8 mouse cellular contexts compared by ENCODE assay signal in genomic region chr11:102445891-102446361, GRCm38 (mm10). TPM values are rescaled to one million over a fixed set of nuclear protein-coding genes. Genes with fewer than 3 reads are reported as not detected.
DNase-seq lines count a peak whose midpoint lies in the region; ATAC-seq and TF ChIP-seq lines count a peak whose summit lies in the region.

No protein-coding gene starts in this region.

- H3K36me3 ChIP-seq in forebrain, embryonic 15.5 days = peaks cover 28% of the 10 kb centered on the region
- H3K36me3 ChIP-seq in kidney, embryonic 16.5 days (ENCODE audit: insufficient read depth, low read length) = peaks cover 18% of the 10 kb centered on the region
- peaks cover 14% of the 10 kb centered on the region for H3K36me3 ChIP-seq in midbrain, postnatal 0 days (ENCODE audit: insufficient read depth, low read length)

- H3K4me2 ChIP-seq in forebrain, embryonic 15.5 days (replicated peaks) = peak overlapping the region; percentile 79
- peak overlapping the region; percentile 80 for H3K4me2 ChIP-seq in kidney, embryonic 16.5 days (replicated peaks; ENCODE audit: low read depth, low read length)
- H3K4me2 ChIP-seq in midbrain, postnatal 0 days (ENCODE audit: low read depth, low read length, poor library complexity, severe bottlenecking) = peak overlapping the region; percentile 89

- peak; percentile 97 for DNase-seq in heart, adult 11 months
- no peak for DNase-seq in heart, adult 8-10 months (ENCODE audit: low spot score)
- peak; percentile 57 for DNase-seq in brain, adult 2 months (ENCODE audit: low read depth, low spot score)
- peak; percentile 75 for DNase-seq in midbrain, postnatal 0 days (ENCODE audit: low spot score)
- DNase-seq in urinary bladder, adult 2 months (ENCODE audit: low spot score) = no peak
- no peak for DNase-seq in spleen, postnatal 4 days (ENCODE audit: low spot score in 2 of 2)

- peaks cover 45% of the 10 kb centered on the region for H3K4me1 ChIP-seq in forebrain, embryonic 15.5 days
- H3K4me1 ChIP-seq in kidney, embryonic 16.5 days (ENCODE audit: insufficient read depth, low read length) = peaks cover 37% of the 10 kb centered on the region
- H3K4me1 ChIP-seq in midbrain, postnatal 0 days (ENCODE audit: insufficient read depth, low read length) = peaks cover 20% of the 10 kb centered on the region

- H3K27ac ChIP-seq in forebrain, embryonic 15.5 days (replicated peaks) = peak overlapping the region; percentile 98
- H3K27ac ChIP-seq in kidney, embryonic 16.5 days (ENCODE audit: low read length) = peak overlapping the region; percentile 91
- H3K27ac ChIP-seq in midbrain, postnatal 0 days (ENCODE audit: low read depth, low read length) = peak overlapping the region; percentile 98

- H3K4me3 ChIP-seq in forebrain, embryonic 15.5 days = peak overlapping the region; percentile 96
- peak overlapping the region; percentile 89 for H3K4me3 ChIP-seq in kidney, embryonic 16.5 days (ENCODE audit: low read length)
- H3K4me3 ChIP-seq in midbrain, postnatal 0 days (ENCODE audit: low read depth, low read length) = peak overlapping the region; percentile 95

- no peak for TF ChIP-seq CTCF in midbrain, postnatal 0 days (IDR thresholded peaks at IDR 0.05)

- 6% methylated on average over 7 of the region's 7 CpGs for WGBS in forebrain, embryonic 15.5 days
- WGBS in kidney, embryonic 16.5 days = 9% methylated on average over 7 of the region's 7 CpGs
- under 1% methylated on average over 7 of the region's 7 CpGs for WGBS in midbrain, postnatal 0 days

- H3K27me3 ChIP-seq in forebrain, embryonic 15.5 days = no peaks in the 10 kb centered on the region
- no peaks in the 10 kb centered on the region for H3K27me3 ChIP-seq in kidney, embryonic 16.5 days (ENCODE audit: insufficient read depth, low read length)
- no peaks in the 10 kb centered on the region for H3K27me3 ChIP-seq in midbrain, postnatal 0 days (ENCODE audit: insufficient read depth, low read length)

- ATAC-seq in forebrain, embryonic 15.5 days (replicated peaks) = peak; percentile 27
- ATAC-seq in kidney, embryonic 16.5 days (ENCODE audit: low FRiP score, low TSS enrichment) = peak; percentile 27; the same call in 1 of the 2 replicates
- no peak for ATAC-seq in midbrain, postnatal 0 days (ENCODE audit: low FRiP score)

- H3K9ac ChIP-seq in forebrain, embryonic 15.5 days (replicated peaks) = peak overlapping the region; percentile 99
- H3K9ac ChIP-seq in kidney, embryonic 16.5 days (replicated peaks; ENCODE audit: low read length) = peak overlapping the region; percentile 98
- peak overlapping the region; percentile 94 for H3K9ac ChIP-seq in midbrain, postnatal 0 days (replicated peaks; ENCODE audit: low read length, poor library complexity, severe bottlenecking)

- no peaks in the 10 kb centered on the region for H3K9me3 ChIP-seq in forebrain, embryonic 15.5 days
- H3K9me3 ChIP-seq in kidney, embryonic 16.5 days (ENCODE audit: low read length) = no peaks in the 10 kb centered on the region
- H3K9me3 ChIP-seq in midbrain, postnatal 0 days (ENCODE audit: low read length) = no peaks in the 10 kb centered on the region

RNA-seq across cellular contexts. Expression of gene Fam171a2, which starts 1.6 kb away (rescaled TPM):
- total RNA-seq in heart, adult 8-10 months (2022) = 1 to 10 TPM; 2.5 to 5.4 (median 3.6) TPM
- 22.5 and 24.3 TPM in 2 replicates for polyA plus RNA-seq in forebrain, embryonic 15.5 days (2015; fragmentation: Nextera tagmentation; extraction: Ambion mirVana)
- 5.3 and 5.8 TPM in 2 replicates for polyA plus RNA-seq in kidney, embryonic 16.5 days (2015; fragmentation: Nextera tagmentation; extraction: Ambion mirVana)
- 584 and 605 TPM in 2 replicates for total RNA-seq in midbrain, postnatal 0 days (2014; rRNA removed)
- polyA plus RNA-seq in midbrain, postnatal 0 days (2015; fragmentation: Nextera tagmentation; extraction: Ambion mirVana) = 22.5 and 25.4 TPM in 2 replicates
- 6.9 and 10.4 TPM in 2 replicates for polyA plus RNA-seq in urinary bladder, adult 2 months (2012; rRNA removed)

RNA-seq across cellular contexts. Expression of gene Grn, which starts 15.8 kb away (rescaled TPM):
- 10 to 100 TPM; 76.5 to 84.8 (median 79.6) TPM for total RNA-seq in heart, adult 8-10 months (2022)
- polyA plus RNA-seq in forebrain, embryonic 15.5 days (2015; fragmentation: Nextera tagmentation; extraction: Ambion mirVana) = 61.8 and 62.0 TPM in 2 replicates
- 208 and 213 TPM in 2 replicates for polyA plus RNA-seq in kidney, embryonic 16.5 days (2015; fragmentation: Nextera tagmentation; extraction: Ambion mirVana)
- total RNA-seq in midbrain, postnatal 0 days (2014; rRNA removed) = 74.2 and 78.0 TPM in 2 replicates
- polyA plus RNA-seq in midbrain, postnatal 0 days (2015; fragmentation: Nextera tagmentation; extraction: Ambion mirVana) = 90.4 and 91.7 TPM in 2 replicates
- 190 and 251 TPM in 2 replicates for polyA plus RNA-seq in urinary bladder, adult 2 months (2012; rRNA removed)

RNA-seq across cellular contexts. Expression of gene Itga2b, which starts 24.0 kb away (rescaled TPM):
- total RNA-seq in heart, adult 8-10 months (2022) = 1 to 10 TPM; 3.4 to 7.2 (median 4.4) TPM
- polyA plus RNA-seq in forebrain, embryonic 15.5 days (2015; fragmentation: Nextera tagmentation; extraction: Ambion mirVana) = 4.0 and 4.7 TPM in 2 replicates
- polyA plus RNA-seq in kidney, embryonic 16.5 days (2015; fragmentation: Nextera tagmentation; extraction: Ambion mirVana) = 10.2 and 10.8 TPM in 2 replicates
- total RNA-seq in midbrain, postnatal 0 days (2014; rRNA removed) = 2.6 and 4.7 TPM in 2 replicates
- polyA plus RNA-seq in midbrain, postnatal 0 days (2015; fragmentation: Nextera tagmentation; extraction: Ambion mirVana) = 15.4 and 15.5 TPM in 2 replicates
- 5.7 and 7.2 TPM in 2 replicates for polyA plus RNA-seq in urinary bladder, adult 2 months (2012; rRNA removed)

RNA-seq across cellular contexts. Expression of gene Slc25a39, which starts 38.2 kb away (rescaled TPM):
- 100 to 1,000 TPM; 174 to 204 (median 197) TPM for total RNA-seq in heart, adult 8-10 months (2022)
- polyA plus RNA-seq in forebrain, embryonic 15.5 days (2015; fragmentation: Nextera tagmentation; extraction: Ambion mirVana) = 144 TPM in 2 replicates
- 337 and 360 TPM in 2 replicates for polyA plus RNA-seq in kidney, embryonic 16.5 days (2015; fragmentation: Nextera tagmentation; extraction: Ambion mirVana)
- 139 and 176 TPM in 2 replicates for total RNA-seq in midbrain, postnatal 0 days (2014; rRNA removed)
- polyA plus RNA-seq in midbrain, postnatal 0 days (2015; fragmentation: Nextera tagmentation; extraction: Ambion mirVana) = 132 and 148 TPM in 2 replicates
- polyA plus RNA-seq in urinary bladder, adult 2 months (2012; rRNA removed) = 80.3 and 88.2 TPM in 2 replicates

RNA-seq across cellular contexts. Expression of gene Rundc3a, which starts 52.7 kb away (rescaled TPM):
- under 1 TPM in 1 of 4 experiments, not detected in 3; 0.16 TPM for total RNA-seq in heart, adult 8-10 months (2022)
- 149 and 150 TPM in 2 replicates for polyA plus RNA-seq in forebrain, embryonic 15.5 days (2015; fragmentation: Nextera tagmentation; extraction: Ambion mirVana)
- polyA plus RNA-seq in kidney, embryonic 16.5 days (2015; fragmentation: Nextera tagmentation; extraction: Ambion mirVana) = 3.3 and 3.9 TPM in 2 replicates
- 379 and 397 TPM in 2 replicates for total RNA-seq in midbrain, postnatal 0 days (2014; rRNA removed)
- polyA plus RNA-seq in midbrain, postnatal 0 days (2015; fragmentation: Nextera tagmentation; extraction: Ambion mirVana) = 127 and 133 TPM in 2 replicates
- polyA plus RNA-seq in urinary bladder, adult 2 months (2012; rRNA removed) = 1.4 and 2.9 TPM in 2 replicates

Comparison
In these comparisons a context has a peak if more than half of its experiments do, and no peak if none do; other contexts are left out.
1. DNase-seq: peak in heart, adult 11 months (single experiment), brain, adult 2 months (single experiment) and midbrain, postnatal 0 days (single experiment); none in heart, adult 8-10 months (single experiment), urinary bladder, adult 2 months (single experiment) and spleen, postnatal 4 days (0 of 2).
2. Peak in every context shown above with its lines, with median percentiles within 50 percentile points of each other: H3K27ac ChIP-seq, H3K4me2 ChIP-seq, H3K4me3 ChIP-seq and H3K9ac ChIP-seq.